Mouse (Mus musculus): Measurements from ENCODE around the gene Zfp462.

DNA sequence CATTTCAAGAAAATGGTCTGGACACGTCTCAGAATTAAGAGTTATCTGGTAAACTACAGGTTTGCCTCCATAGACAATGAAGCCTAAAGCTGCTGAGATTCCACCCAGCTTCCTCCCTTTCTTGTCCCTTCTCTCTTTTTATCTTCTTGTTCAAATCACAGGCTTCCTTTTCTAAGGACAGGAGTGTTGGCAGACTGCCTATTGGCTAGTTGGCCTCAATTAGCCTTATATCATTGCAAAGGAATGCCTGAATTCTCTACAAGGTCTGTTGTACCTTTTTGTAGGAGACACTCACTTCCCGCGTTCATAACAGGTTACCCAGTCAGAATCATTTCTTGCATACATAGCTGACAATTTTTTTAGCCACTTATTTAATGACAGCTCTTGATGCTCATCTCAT is 56.5 kb downstream of the Zfp462 start:
- TF ChIP-seq CTCF (IDR thresholded peaks at IDR 0.05; ENCODE audit: extremely low read depth, insufficient read depth, insufficient read length, insufficient replicate concordance) (no peak), POLR2A (IDR thresholded peaks at IDR 0.05; ENCODE audit: low read depth, low read length) (no peak)
